Mouse (Mus musculus): ENCODE measurements at regions not wholly inside any gene's neighbourhood (a gene's known extent, or its start where the extent isn't known, plus 50 kb on each side); places are given as distances from the start of the nearest gene placed in this dataset.

- POLR2A ChIA-PET: no interaction called here
- DNase-seq (ENCODE audit: low read depth, low spot score): no peak
- CTCF ChIA-PET: no interaction called here
- in situ Hi-C loops (cut with MboI; ENCODE audit: low pct_unique_long_range_greater_than_20kb): no loop called here
- ATAC-seq: no peak
- no peaks in the 10 kb centered on the region for H3K27me3 ChIP-seq
- no peak for TF ChIP-seq CTCF (IDR thresholded peaks at IDR 0.05)
Observed at GRCm38 (mm10) chr10:98796016-98796415, 118.2 kb upstream of the Atp2b1 start.

GRCm38 (mm10) chr10:98798634-98799415 lies 115.4 kb upstream of the Atp2b1 start:
- ChIA-PET POLR2A (no interaction called here), CTCF (no interaction called here)
- no peaks in the 10 kb centered on the region for H3K27me3 ChIP-seq
- in situ Hi-C loops (cut with MboI; ENCODE audit: low pct_unique_long_range_greater_than_20kb): no loop called here
- ATAC-seq (no peak), DNase-seq (ENCODE audit: low read depth, low spot score) (no peak)
- no peak for TF ChIP-seq CTCF (IDR thresholded peaks at IDR 0.05)

- ATAC-seq: no peak
- CTCF ChIA-PET: interaction anchor here (1.3 kb wide), 1 partner anchor 17 kb away, joined by 3 read pairs; no protein-coding TSS in a partner anchor
- in situ Hi-C loops (cut with MboI; ENCODE audit: low pct_unique_long_range_greater_than_20kb): no loop called here
- no peaks in the 10 kb centered on the region for H3K27me3 ChIP-seq
- DNase-seq (ENCODE audit: low read depth, low spot score): no peak
- no peak for TF ChIP-seq CTCF (IDR thresholded peaks at IDR 0.05)
- POLR2A ChIA-PET: no interaction called here
Observed at GRCm38 (mm10) chr10:98799830-98800229, 114.4 kb upstream of the Atp2b1 start.

- in situ Hi-C loops (cut with MboI; ENCODE audit: low pct_unique_long_range_greater_than_20kb): no loop called here
- H3K27me3 ChIP-seq: no peaks in the 10 kb centered on the region
- ATAC-seq (no peak), DNase-seq (ENCODE audit: low read depth, low spot score) (no peak)
- POLR2A ChIA-PET: interaction anchor here (0.6 kb wide), 2 partner anchors 55 to 245 kb away, joined by 3 read pairs; no protein-coding TSS in a partner anchor
- CTCF ChIA-PET: interaction anchor here (1.1 to 1.3 kb wide), 2 partner anchors 10 to 16 kb away, joined by 3 to 4 read pairs; no protein-coding TSS in a partner anchor
- TF ChIP-seq CTCF (IDR thresholded peaks at IDR 0.05): no peak
Observed at GRCm38 (mm10) chr10:98800949-98801348, 113.3 kb upstream of the Atp2b1 start.

GRCm38 (mm10) chr10:98805013-98805412 lies 109.2 kb upstream of the Atp2b1 start:
- CTCF ChIA-PET: interaction anchor here (1.2 kb wide), 1 partner anchor 13 kb away, joined by 3 read pairs; no protein-coding TSS in a partner anchor
- no peaks in the 10 kb centered on the region for H3K27me3 ChIP-seq
- no peak for TF ChIP-seq CTCF (IDR thresholded peaks at IDR 0.05)
- in situ Hi-C loops (cut with MboI; ENCODE audit: low pct_unique_long_range_greater_than_20kb): no loop called here
- POLR2A ChIA-PET: no interaction called here
- ATAC-seq (no peak), DNase-seq (ENCODE audit: low read depth, low spot score) (no peak)

- POLR2A ChIA-PET: no interaction called here
- in situ Hi-C loops (cut with MboI; ENCODE audit: low pct_unique_long_range_greater_than_20kb): no loop called here
- CTCF ChIA-PET: no interaction called here
- H3K27me3 ChIP-seq: no peaks in the 10 kb centered on the region
- TF ChIP-seq CTCF (IDR thresholded peaks at IDR 0.05): no peak
- DNase-seq (ENCODE audit: low read depth, low spot score) (no peak), ATAC-seq (no peak)
Observed at GRCm38 (mm10) chr10:98806798-98807535, 107.2 kb upstream of the Atp2b1 start.

- no peak for TF ChIP-seq CTCF (IDR thresholded peaks at IDR 0.05)
- DNase-seq (ENCODE audit: low read depth, low spot score) (peak; percentile 31), ATAC-seq (peak; percentile 47)
- POLR2A ChIA-PET: no interaction called here
- CTCF ChIA-PET: no interaction called here
- no peaks in the 10 kb centered on the region for H3K27me3 ChIP-seq
- in situ Hi-C loops (cut with MboI; ENCODE audit: low pct_unique_long_range_greater_than_20kb): no loop called here
Observed at GRCm38 (mm10) chr10:98808644-98809043, 105.6 kb upstream of the Atp2b1 start.

GRCm38 (mm10) chr10:98829051-98829450 lies 85.2 kb upstream of the Atp2b1 start:
- in situ Hi-C loops (cut with MboI; ENCODE audit: low pct_unique_long_range_greater_than_20kb): no loop called here
- ChIA-PET CTCF (no interaction called here), POLR2A (no interaction called here)
- TF ChIP-seq CTCF (IDR thresholded peaks at IDR 0.05): no peak
- H3K27me3 ChIP-seq: no peaks in the 10 kb centered on the region
- DNase-seq (ENCODE audit: low read depth, low spot score) (no peak), ATAC-seq (no peak)

- no peaks in the 10 kb centered on the region for H3K27me3 ChIP-seq
- ChIA-PET POLR2A (no interaction called here), CTCF (no interaction called here)
- in situ Hi-C loops (cut with MboI; ENCODE audit: low pct_unique_long_range_greater_than_20kb): no loop called here
- DNase-seq (ENCODE audit: low read depth, low spot score): no peak
- no peak for TF ChIP-seq CTCF (IDR thresholded peaks at IDR 0.05)
- ATAC-seq: no peak
Observed at GRCm38 (mm10) chr10:98831488-98831887, 82.7 kb upstream of the Atp2b1 start.

GRCm38 (mm10) chr10:98837289-98838181 lies 76.7 kb upstream of the Atp2b1 start:
- H3K27me3 ChIP-seq: no peaks in the 10 kb centered on the region
- in situ Hi-C loops (cut with MboI; ENCODE audit: low pct_unique_long_range_greater_than_20kb): no loop called here
- TF ChIP-seq CTCF (IDR thresholded peaks at IDR 0.05): no peak
- ChIA-PET CTCF (interaction anchor here (0.9 to 1.6 kb wide), 2 partner anchors 11 to 26 kb away, joined by 3 to 4 read pairs; no protein-coding TSS in a partner anchor), POLR2A (no interaction called here)
- ATAC-seq (no peak), DNase-seq (ENCODE audit: low read depth, low spot score) (no peak)
